Mouse (Mus musculus): ENCODE measurements at regions not wholly inside any gene's neighbourhood (a gene's known extent, or its start where the extent isn't known, plus 50 kb on each side); places are given as distances from the start of the nearest gene placed in this dataset.

- Histone ChIP-seq H3K4me2 (ENCODE audit: low read length) (no peak overlapping the region), H3K9me3 (ENCODE audit: control insufficient read depth, low read length) (no peaks in the 10 kb centered on the region), H3K27ac (replicated peaks; ENCODE audit: low read depth, low read length) (no peak overlapping the region), H3K27me3 (ENCODE audit: control insufficient read depth, insufficient read depth, low read length) (no peaks in the 10 kb centered on the region), H3K9ac (replicated peaks; ENCODE audit: low read length) (no peak overlapping the region), H3K4me1 (ENCODE audit: control insufficient read depth, insufficient read depth, low read length) (no peaks in the 10 kb centered on the region), H3K4me3 (replicated peaks; ENCODE audit: low read depth, low read length) (no peak overlapping the region), H3K36me3 (ENCODE audit: control insufficient read depth, insufficient read depth, low read length) (no peaks in the 10 kb centered on the region)
- ATAC-seq (ENCODE audit: low FRiP score, low TSS enrichment) (no peak), DNase-seq (no peak)
- WGBS: 94% methylated on average over 5 of the region's 5 CpGs
Measured at GRCm38 (mm10) chr11:110702119-110702518, 265.7 kb upstream of the Kcnj16 start.

GRCm38 (mm10) chr11:110703511-110703910 is 264.3 kb upstream of the Kcnj16 start:
- WGBS: 66% methylated on average over 2 of the region's 2 CpGs

GRCm38 (mm10) chr11:110707328-110707727 is 260.5 kb upstream of the Kcnj16 start:
- Histone ChIP-seq H3K9ac (replicated peaks; ENCODE audit: low read length) (no peak overlapping the region), H3K36me3 (ENCODE audit: control insufficient read depth, insufficient read depth, low read length) (no peaks in the 10 kb centered on the region), H3K4me3 (replicated peaks; ENCODE audit: low read depth, low read length) (no peak overlapping the region), H3K9me3 (ENCODE audit: control insufficient read depth, low read length) (no peaks in the 10 kb centered on the region), H3K4me2 (ENCODE audit: low read length) (no peak overlapping the region), H3K4me1 (ENCODE audit: control insufficient read depth, insufficient read depth, low read length) (no peaks in the 10 kb centered on the region), H3K27me3 (ENCODE audit: control insufficient read depth, insufficient read depth, low read length) (no peaks in the 10 kb centered on the region), H3K27ac (replicated peaks; ENCODE audit: low read depth, low read length) (no peak overlapping the region)
- DNase-seq (no peak), ATAC-seq (ENCODE audit: low FRiP score, low TSS enrichment) (no peak)
- 60% methylated on average over 4 of the region's 4 CpGs for WGBS

More at GRCm38 (mm10) chr11:110703511-110703910, 264.3 kb upstream of the Kcnj16 start:
- no peak overlapping the region for H3K4me3 ChIP-seq (replicated peaks; ENCODE audit: low read depth, low read length)
- DNase-seq (no peak), ATAC-seq (ENCODE audit: low FRiP score, low TSS enrichment) (no peak)
- no peaks in the 10 kb centered on the region for H3K27me3 ChIP-seq (ENCODE audit: control insufficient read depth, insufficient read depth, low read length)
- H3K27ac ChIP-seq (replicated peaks; ENCODE audit: low read depth, low read length): no peak overlapping the region
- H3K9ac ChIP-seq (replicated peaks; ENCODE audit: low read length): no peak overlapping the region
- H3K4me1 ChIP-seq (ENCODE audit: control insufficient read depth, insufficient read depth, low read length): no peaks in the 10 kb centered on the region
- H3K4me2 ChIP-seq (ENCODE audit: low read length): no peak overlapping the region
- H3K9me3 ChIP-seq (ENCODE audit: control insufficient read depth, low read length): no peaks in the 10 kb centered on the region
- H3K36me3 ChIP-seq (ENCODE audit: control insufficient read depth, insufficient read depth, low read length): no peaks in the 10 kb centered on the region

GRCm38 (mm10) chr11:110715300-110715699 is 252.5 kb upstream of the Kcnj16 start:
- 88% methylated on average over 2 of the region's 2 CpGs for WGBS
- no peak overlapping the region for H3K4me2 ChIP-seq (ENCODE audit: low read length)
- DNase-seq: no peak

GRCm38 (mm10) chr11:110716369-110716768 is 251.5 kb upstream of the Kcnj16 start:
- 59% methylated on average over 1 of the region's 1 CpGs for WGBS
- DNase-seq (no peak), ATAC-seq (ENCODE audit: low FRiP score, low TSS enrichment) (no peak)
- Histone ChIP-seq H3K27ac (replicated peaks; ENCODE audit: low read depth, low read length) (no peak overlapping the region), H3K27me3 (ENCODE audit: control insufficient read depth, insufficient read depth, low read length) (no peaks in the 10 kb centered on the region), H3K36me3 (ENCODE audit: control insufficient read depth, insufficient read depth, low read length) (no peaks in the 10 kb centered on the region), H3K4me2 (ENCODE audit: low read length) (no peak overlapping the region), H3K4me1 (ENCODE audit: control insufficient read depth, insufficient read depth, low read length) (no peaks in the 10 kb centered on the region), H3K4me3 (replicated peaks; ENCODE audit: low read depth, low read length) (no peak overlapping the region), H3K9ac (replicated peaks; ENCODE audit: low read length) (no peak overlapping the region), H3K9me3 (ENCODE audit: control insufficient read depth, low read length) (no peaks in the 10 kb centered on the region)

More at GRCm38 (mm10) chr11:110715300-110715699, 252.5 kb upstream of the Kcnj16 start:
- Histone ChIP-seq H3K36me3 (ENCODE audit: control insufficient read depth, insufficient read depth, low read length) (no peaks in the 10 kb centered on the region), H3K27ac (replicated peaks; ENCODE audit: low read depth, low read length) (no peak overlapping the region), H3K9ac (replicated peaks; ENCODE audit: low read length) (no peak overlapping the region), H3K4me1 (ENCODE audit: control insufficient read depth, insufficient read depth, low read length) (no peaks in the 10 kb centered on the region), H3K27me3 (ENCODE audit: control insufficient read depth, insufficient read depth, low read length) (no peaks in the 10 kb centered on the region), H3K4me3 (replicated peaks; ENCODE audit: low read depth, low read length) (no peak overlapping the region), H3K9me3 (ENCODE audit: control insufficient read depth, low read length) (no peaks in the 10 kb centered on the region)
- no peak for ATAC-seq (ENCODE audit: low FRiP score, low TSS enrichment)

GRCm38 (mm10) chr11:110722701-110723100 is 245.1 kb upstream of the Kcnj16 start:
- WGBS: 87% methylated on average over 5 of the region's 5 CpGs
- H3K27me3 ChIP-seq (ENCODE audit: control insufficient read depth, insufficient read depth, low read length): no peaks in the 10 kb centered on the region
- H3K36me3 ChIP-seq (ENCODE audit: control insufficient read depth, insufficient read depth, low read length): no peaks in the 10 kb centered on the region
- no peak overlapping the region for H3K9ac ChIP-seq (replicated peaks; ENCODE audit: low read length)
- DNase-seq (no peak), ATAC-seq (ENCODE audit: low FRiP score, low TSS enrichment) (no peak)
- no peak overlapping the region for H3K4me3 ChIP-seq (replicated peaks; ENCODE audit: low read depth, low read length)
- no peak overlapping the region for H3K27ac ChIP-seq (replicated peaks; ENCODE audit: low read depth, low read length)
- H3K4me1 ChIP-seq (ENCODE audit: control insufficient read depth, insufficient read depth, low read length): no peaks in the 10 kb centered on the region
- H3K9me3 ChIP-seq (ENCODE audit: control insufficient read depth, low read length): no peaks in the 10 kb centered on the region
- no peak overlapping the region for H3K4me2 ChIP-seq (ENCODE audit: low read length)

GRCm38 (mm10) chr11:110723971-110724370 is 243.9 kb upstream of the Kcnj16 start:
- DNase-seq (no peak), ATAC-seq (ENCODE audit: low FRiP score, low TSS enrichment) (no peak)
- Histone ChIP-seq H3K4me3 (replicated peaks; ENCODE audit: low read depth, low read length) (no peak overlapping the region), H3K27me3 (ENCODE audit: control insufficient read depth, insufficient read depth, low read length) (no peaks in the 10 kb centered on the region), H3K4me1 (ENCODE audit: control insufficient read depth, insufficient read depth, low read length) (no peaks in the 10 kb centered on the region), H3K9ac (replicated peaks; ENCODE audit: low read length) (no peak overlapping the region), H3K27ac (replicated peaks; ENCODE audit: low read depth, low read length) (no peak overlapping the region), H3K36me3 (ENCODE audit: control insufficient read depth, insufficient read depth, low read length) (no peaks in the 10 kb centered on the region), H3K4me2 (ENCODE audit: low read length) (no peak overlapping the region), H3K9me3 (ENCODE audit: control insufficient read depth, low read length) (no peaks in the 10 kb centered on the region)
- WGBS: 94% methylated on average over 6 of the region's 6 CpGs

GRCm38 (mm10) chr11:110727357-110727961 is 240.4 kb upstream of the Kcnj16 start:
- ATAC-seq (ENCODE audit: low FRiP score, low TSS enrichment): no peak
- H3K36me3 ChIP-seq (ENCODE audit: control insufficient read depth, insufficient read depth, low read length): no peaks in the 10 kb centered on the region
- no peaks in the 10 kb centered on the region for H3K4me1 ChIP-seq (ENCODE audit: control insufficient read depth, insufficient read depth, low read length)
- no peak overlapping the region for H3K4me2 ChIP-seq (ENCODE audit: low read length)
- H3K9me3 ChIP-seq (ENCODE audit: control insufficient read depth, low read length): no peaks in the 10 kb centered on the region
- no peak overlapping the region for H3K27ac ChIP-seq (replicated peaks; ENCODE audit: low read depth, low read length)
- H3K9ac ChIP-seq (replicated peaks; ENCODE audit: low read length): no peak overlapping the region
- no peak overlapping the region for H3K4me3 ChIP-seq (replicated peaks; ENCODE audit: low read depth, low read length)
- WGBS: 85% methylated on average over 3 of the region's 3 CpGs
- DNase-seq: no peak
- H3K27me3 ChIP-seq (ENCODE audit: control insufficient read depth, insufficient read depth, low read length): no peaks in the 10 kb centered on the region

- WGBS: 91% methylated on average over 3 of the region's 3 CpGs
- H3K36me3 ChIP-seq (ENCODE audit: control insufficient read depth, insufficient read depth, low read length): no peaks in the 10 kb centered on the region
- DNase-seq: no peak
Measured at GRCm38 (mm10) chr11:110731510-110731909, 236.3 kb upstream of the Kcnj16 start.

More at GRCm38 (mm10) chr11:110731510-110731909, 236.3 kb upstream of the Kcnj16 start:
- Histone ChIP-seq H3K4me3 (replicated peaks; ENCODE audit: low read depth, low read length) (no peak overlapping the region), H3K27me3 (ENCODE audit: control insufficient read depth, insufficient read depth, low read length) (no peaks in the 10 kb centered on the region), H3K27ac (replicated peaks; ENCODE audit: low read depth, low read length) (no peak overlapping the region), H3K4me1 (ENCODE audit: control insufficient read depth, insufficient read depth, low read length) (no peaks in the 10 kb centered on the region), H3K4me2 (ENCODE audit: low read length) (no peak overlapping the region), H3K9me3 (ENCODE audit: control insufficient read depth, low read length) (no peaks in the 10 kb centered on the region), H3K9ac (replicated peaks; ENCODE audit: low read length) (no peak overlapping the region)
- no peak for ATAC-seq (ENCODE audit: low FRiP score, low TSS enrichment)
